Mouse (Mus musculus) bone marrow macrophage, adult 2 months (primary cell): ENCODE data around the gene Exoc2.

Source experiments
- CTCF ChIP-seq: IDR thresholded peaks from 2 replicates; pipeline ENCODE4 v1.5.1; 2012; ENCODE audit warnings: low read depth, mild to moderate bottlenecking, low read length, moderate library complexity
- POLR2A ChIP-seq: IDR thresholded peaks from 2 replicates; pipeline ENCODE4 v1.6.1; 2012; ENCODE audit warnings: mild to moderate bottlenecking, low read depth, low read length, borderline replicate concordance

DNA sequence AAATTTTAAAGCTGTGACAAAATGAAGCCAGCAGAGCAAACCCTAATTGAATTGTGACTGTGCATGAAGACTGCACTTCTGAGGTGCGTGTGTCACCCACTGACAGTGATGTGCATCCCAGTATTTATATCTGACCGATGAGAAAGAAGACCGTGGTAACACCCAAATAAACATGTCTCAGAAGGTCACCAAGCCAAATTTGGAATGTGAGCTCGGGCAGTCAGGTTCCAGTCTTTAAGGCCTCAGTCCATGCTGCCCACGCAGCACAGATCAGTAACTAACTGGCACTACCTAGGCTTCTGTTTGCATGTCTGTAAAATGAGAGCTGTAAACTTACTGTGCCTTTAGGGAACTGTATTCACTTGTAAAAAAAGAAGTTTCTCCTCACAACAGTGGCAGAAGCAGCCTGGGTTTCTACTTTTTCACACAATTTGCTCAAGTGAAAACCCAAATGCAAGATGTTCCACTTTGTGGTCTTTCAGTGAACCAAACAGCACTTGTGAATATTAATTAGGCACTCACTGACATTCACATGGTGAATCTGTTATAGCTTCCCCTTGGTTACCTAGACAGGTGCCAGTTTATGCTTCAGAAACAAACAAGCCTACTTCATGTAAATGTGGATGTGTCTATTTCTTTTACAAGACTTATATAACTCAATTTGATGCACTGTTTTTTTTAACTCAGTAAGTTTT lies 61.8 kb downstream of the Exoc2 start:
- TF ChIP-seq CTCF (no peak), POLR2A (no peak)
